Mouse (Mus musculus) stomach, postnatal 0 days (tissue): Measurements from ENCODE around the gene Klrb1b.

Experiments used
- CTCF ChIP-seq: IDR thresholded peaks from 2 replicates; pipeline ENCODE4 v1.5.1; 2016; ENCODE audit warnings: antibody characterized with exemption, low read depth, mild to moderate bottlenecking, moderate library complexity
- EP300 ChIP-seq: optimal IDR thresholded peaks from 2 replicates; pipeline ENCODE3; 2016; ENCODE audit warnings: antibody characterized with exemption

- TF ChIP-seq EP300, result no peak
- TF ChIP-seq CTCF, result no peak
These were observed 16.3 kb upstream of the Klrb1b start for GRCm38 (mm10) chr6:128842356-128842944.
